Mouse (Mus musculus) left cerebral cortex, adult 18-20 months (tissue): Measurements from ENCODE around the gene Pinlyp. TPM values are rescaled to one million over a fixed set of nuclear protein-coding genes. Genes with fewer than 3 reads are reported as not detected.
A peak's percentile ranks its signal among the peaks of the same experiment; 100 is the strongest.
"Not testable (repeated sequence)": the region's sequence is repeated elsewhere in the genome, so short reads cannot be mapped to it uniquely, and the experiment has no call there.

Source experiments
- DNase-seq, 2 experiments: peaks; one replicate each; pipeline ENCODE4 v3.0.0; 2021 to 2022; ENCODE audit warnings: low spot score in 2 of 2, mixed read lengths in 1 of 2
- total RNA-seq, 2 experiments: library from RNA; stranded (reverse); gene quantifications; 2 replicates each; pipeline ENCODE4 v1.2.3; 2021

Gene Pinlyp
- total RNA-seq, 2 experiments from 2014 or later, result not detected

- DNase-seq, result no peak
Observed at GRCm38 (mm10) chr7:24525686-24526420, 20.1 kb downstream of the Pinlyp start.

GRCm38 (mm10) chr7:24524978-24525377, 20.9 kb downstream of the Pinlyp start:
- no peak for DNase-seq

- DNase-seq, result no peak
Observed at GRCm38 (mm10) chr7:24523723-24524122, 22.2 kb downstream of the Pinlyp start.

GRCm38 (mm10) chr7:24522805-24523204, 23.1 kb downstream of the Pinlyp start:
- no peak for DNase-seq

GRCm38 (mm10) chr7:24520054-24520453, 25.9 kb downstream of the Pinlyp start:
- DNase-seq, result not testable (repeated sequence)

GRCm38 (mm10) chr7:24519130-24519529, 26.8 kb downstream of the Pinlyp start:
- no peak for DNase-seq

- no peak for DNase-seq
Observed at GRCm38 (mm10) chr7:24517654-24518053, 28.3 kb downstream of the Pinlyp start.

- DNase-seq, result no peak
Observed at GRCm38 (mm10) chr7:24517077-24517476, 28.8 kb downstream of the Pinlyp start.

- DNase-seq, result peak in 1 of 2 experiments; percentile 48
Observed at GRCm38 (mm10) chr7:24516319-24516718, 29.6 kb downstream of the Pinlyp start.

- DNase-seq, result no peak
Observed at GRCm38 (mm10) chr7:24512355-24512754, 33.6 kb downstream of the Pinlyp start, which contains the start of gene AC161166.1. Gene AC161166.1 (minus strand): TSS chr7:24512455.

- no peak for DNase-seq
Observed at GRCm38 (mm10) chr7:24507726-24508114, 38.2 kb downstream of the Pinlyp start.

GRCm38 (mm10) chr7:24506838-24507725, 38.8 kb downstream of the Pinlyp start, which contains the start of gene Zfp428:
Gene Zfp428 (plus strand): TSS chr7:24507006.
- peak; percentile 75 to 85 for DNase-seq

GRCm38 (mm10) chr7:24506476-24506837, 39.5 kb downstream of the Pinlyp start:
- DNase-seq, result peak in 1 of 2 experiments; percentile 59

- no peak for DNase-seq
Observed at GRCm38 (mm10) chr7:24506065-24506459, 39.9 kb downstream of the Pinlyp start.

GRCm38 (mm10) chr7:24505447-24506064, 40.4 kb downstream of the Pinlyp start:
- DNase-seq, result no peak

- no peak for DNase-seq
Observed at GRCm38 (mm10) chr7:24504868-24505267, 41.0 kb downstream of the Pinlyp start.

- no peak for DNase-seq
Observed at GRCm38 (mm10) chr7:24504004-24504403, 41.9 kb downstream of the Pinlyp start.

- peak in 1 of 2 experiments; percentile 50 for DNase-seq
Observed at GRCm38 (mm10) chr7:24501492-24501891, 44.4 kb downstream of the Pinlyp start.

GRCm38 (mm10) chr7:24500929-24501328, 45.0 kb downstream of the Pinlyp start:
- DNase-seq, result peak in 1 of 2 experiments; percentile 52

GRCm38 (mm10) chr7:24499856-24500577, 45.9 kb downstream of the Pinlyp start:
- no peak for DNase-seq
